Mouse (Mus musculus) hindbrain, embryonic 15.5 days (tissue): ENCODE results near the gene Fzr1. TPM values are rescaled to one million over a fixed set of nuclear protein-coding genes. Genes with fewer than 3 reads are reported as not detected.

ENCODE experiments used
- ATAC-seq: fragments of 200-750 bp; cut with Nextera tagmentation; 2 replicates; pipeline ENCODE4 v1.8.0; 2017; ENCODE audit warnings: low read depth, moderate number of reproducible peaks, moderate TSS enrichment; ENCODE audit not compliant: low FRiP score
- H3K27ac ChIP-seq: fragments of 300-500 bp; sonication (generic); replicated peaks from 2 replicates; pipeline ENCODE4 v1.5.1; 2015; ENCODE audit warnings: mild to moderate bottlenecking, inconsistent platforms
- H3K27me3 ChIP-seq: fragments of 300-500 bp; sonication (generic); 2 replicates; pipeline ENCODE4 v1.6.1; 2015; ENCODE audit warnings: control low read depth, inconsistent platforms
- H3K36me3 ChIP-seq: fragments of 300-500 bp; sonication (generic); 2 replicates; pipeline ENCODE4 v1.6.1; 2015; ENCODE audit warnings: control low read depth, inconsistent platforms
- H3K4me1 ChIP-seq: fragments of 300-500 bp; sonication (generic); replicated peaks from 2 replicates; pipeline ENCODE4 v1.6.1; 2015; ENCODE audit warnings: control low read depth, inconsistent platforms
- H3K4me2 ChIP-seq: fragments of 300-500 bp; sonication (generic); 2 replicates; pipeline ENCODE4 v1.6.1; 2015; ENCODE audit warnings: moderate library complexity, mild to moderate bottlenecking, inconsistent platforms
- H3K4me3 ChIP-seq: fragments of 300-500 bp; sonication (generic); 2 replicates; pipeline ENCODE4 v1.5.1; 2015; ENCODE audit warnings: mild to moderate bottlenecking, inconsistent platforms
- H3K9ac ChIP-seq: fragments of 300-500 bp; sonication (generic); 2 replicates; pipeline ENCODE4 v1.6.1; 2015; ENCODE audit warnings: inconsistent platforms
- H3K9me3 ChIP-seq: fragments of 300-500 bp; sonication (generic); 2 replicates; pipeline ENCODE4 v1.6.1; 2016; ENCODE audit warnings: control low read depth, inconsistent platforms
- WGBS: fragments of 180-500 bp; shearing (Covaris S2); methylation state at CpG from one replicate; pipeline ENCODE4 v1.1.7; 2015; 5-methylcytosine and 5-hydroxymethylcytosine counted together
- polyA plus RNA-seq: library from polyadenylated mRNA; unstranded; fragments of >200 nt; fragmentation: Nextera tagmentation; extraction: Ambion mirVana; gene quantifications from 2 replicates; pipeline ENCODE4 v1.2.1, GENCODE M21; 2015

The Fzr1 gene
- polyA plus RNA-seq, 1 experiment from 2014 or later: 152 TPM

GRCm38 (mm10) chr10:81366477-81367206, 11.7 kb downstream of the Fzr1 start:
- Histone ChIP-seq H3K27me3 (peaks cover 18% of the 10 kb centered on the region), H3K4me3 (no peak overlapping the region), H3K9me3 (no peaks in the 10 kb centered on the region), H3K27ac (no peak overlapping the region), H3K36me3 (peaks cover 49% of the 10 kb centered on the region), H3K4me1 (peaks cover 25% of the 10 kb centered on the region), H3K9ac (no peak overlapping the region), H3K4me2 (no peak overlapping the region)
- ATAC-seq: no peak
- WGBS: 78% methylated on average over 6 of the region's 6 CpGs

GRCm38 (mm10) chr10:81365672-81366476, 12.4 kb downstream of the Fzr1 start, which contains the start of gene 4930404N11Rik:
Gene 4930404N11Rik (minus strand): TSS chr10:81365816.
- Histone ChIP-seq H3K4me1 (peaks cover 25% of the 10 kb centered on the region), H3K9ac (no peak within 1 kb of the TSS)

GRCm38 (mm10) chr10:81365073-81365472, 13.2 kb downstream of the Fzr1 start:
- WGBS: 44% methylated on average over 4 of the region's 4 CpGs

More at GRCm38 (mm10) chr10:81365672-81366476, 12.4 kb downstream of the Fzr1 start, which contains the start of gene 4930404N11Rik:
- no peak for ATAC-seq
- Histone ChIP-seq H3K27me3 (peaks cover 18% of the 10 kb centered on the region), H3K4me2 (peak within 1 kb of the TSS; percentile 50), H3K27ac (no peak within 1 kb of the TSS), H3K36me3 (peaks cover 44% of the 10 kb centered on the region), H3K9me3 (no peaks in the 10 kb centered on the region), H3K4me3 (peak within 1 kb of the TSS; percentile 21; the same call in 1 of the 2 replicates)
- whole genome bisulfite sequencing: 16% methylated on average over 12 of the region's 12 CpGs

GRCm38 (mm10) chr10:81364666-81365065, 13.7 kb downstream of the Fzr1 start:
- peaks cover 32% of the 10 kb centered on the region for H3K36me3 ChIP-seq
- no peak overlapping the region for H3K9ac ChIP-seq
- peaks cover 29% of the 10 kb centered on the region for H3K4me1 ChIP-seq
- peak overlapping the region; percentile 21; the same call in 1 of the 2 replicates for H3K4me3 ChIP-seq
- H3K27ac ChIP-seq: no peak overlapping the region
- ATAC-seq: 0 out of 2 replicates have a peak, but pooled peaks have one; percentile 8
- peaks cover 18% of the 10 kb centered on the region for H3K27me3 ChIP-seq
- no peaks in the 10 kb centered on the region for H3K9me3 ChIP-seq
- peak overlapping the region; percentile 50 for H3K4me2 ChIP-seq
- WGBS: 13% methylated on average over 26 of the region's 28 CpGs

More at GRCm38 (mm10) chr10:81365073-81365472, 13.2 kb downstream of the Fzr1 start:
- no peak overlapping the region for H3K27ac ChIP-seq
- H3K9me3 ChIP-seq: no peaks in the 10 kb centered on the region
- no peak overlapping the region for H3K4me2 ChIP-seq
- H3K9ac ChIP-seq: no peak overlapping the region
- H3K4me1 ChIP-seq: peaks cover 25% of the 10 kb centered on the region
- ATAC-seq: 0 out of 2 replicates have a peak, but pooled peaks have one; percentile 5
- H3K27me3 ChIP-seq: peaks cover 18% of the 10 kb centered on the region
- H3K36me3 ChIP-seq: peaks cover 36% of the 10 kb centered on the region
- no peak overlapping the region for H3K4me3 ChIP-seq

GRCm38 (mm10) chr10:81363436-81364346, 14.6 kb downstream of the Fzr1 start:
- peaks cover 23% of the 10 kb centered on the region for H3K36me3 ChIP-seq
- 12% methylated on average over 54 of the region's 54 CpGs for WGBS
- peaks cover 18% of the 10 kb centered on the region for H3K27me3 ChIP-seq
- H3K9me3 ChIP-seq: no peaks in the 10 kb centered on the region
- no peak overlapping the region for H3K27ac ChIP-seq
- H3K4me3 ChIP-seq: peak overlapping the region; percentile 21
- 0 out of 2 replicates have a peak overlapping the region, but pooled peaks have one; percentile 19 for H3K9ac ChIP-seq
- peak overlapping the region; percentile 50 for H3K4me2 ChIP-seq
- peaks cover 38% of the 10 kb centered on the region for H3K4me1 ChIP-seq
- ATAC-seq: no peak

GRCm38 (mm10) chr10:81362336-81362949, 15.9 kb downstream of the Fzr1 start:
- ATAC-seq: no peak
- 77% methylated on average over 12 of the region's 12 CpGs for WGBS

GRCm38 (mm10) chr10:81360721-81361120, 17.6 kb downstream of the Fzr1 start:
- no peak overlapping the region for H3K4me3 ChIP-seq
- H3K9me3 ChIP-seq: no peaks in the 10 kb centered on the region
- H3K4me1 ChIP-seq: peaks cover 50% of the 10 kb centered on the region
- H3K9ac ChIP-seq: no peak overlapping the region
- ATAC-seq: no peak
- H3K36me3 ChIP-seq: no peaks in the 10 kb centered on the region; the same call in none of the 2 replicates
- H3K27me3 ChIP-seq: peaks cover 18% of the 10 kb centered on the region
- WGBS: 76% methylated on average over 8 of the region's 8 CpGs
- no peak overlapping the region for H3K4me2 ChIP-seq
- H3K27ac ChIP-seq: no peak overlapping the region

More at GRCm38 (mm10) chr10:81362336-81362949, 15.9 kb downstream of the Fzr1 start:
- Histone ChIP-seq H3K9me3 (no peaks in the 10 kb centered on the region), H3K9ac (no peak overlapping the region), H3K27ac (no peak overlapping the region), H3K27me3 (peaks cover 18% of the 10 kb centered on the region), H3K36me3 (peaks cover 11% of the 10 kb centered on the region), H3K4me2 (no peak overlapping the region), H3K4me1 (peaks cover 47% of the 10 kb centered on the region), H3K4me3 (no peak overlapping the region)

- no peaks in the 10 kb centered on the region; the same call in none of the 2 replicates for H3K36me3 ChIP-seq
- no peaks in the 10 kb centered on the region for H3K9me3 ChIP-seq
- peak overlapping the region; percentile 92; the same call in 1 of the 2 replicates for H3K4me3 ChIP-seq
- WGBS: 37% methylated on average over 1 of the region's 1 CpGs
- H3K9ac ChIP-seq: no peak overlapping the region; the same call in 1 of the 2 replicates
- peaks cover 15% of the 10 kb centered on the region for H3K27me3 ChIP-seq
- H3K27ac ChIP-seq: no peak overlapping the region
- no peak for ATAC-seq
- H3K4me1 ChIP-seq: peaks cover 33% of the 10 kb centered on the region
- peak overlapping the region; percentile 83 for H3K4me2 ChIP-seq
Measured at GRCm38 (mm10) chr10:81358841-81359240, 19.5 kb downstream of the Fzr1 start.

- Histone ChIP-seq H3K4me3 (peak overlapping the region; percentile 92), H3K4me1 (peaks cover 27% of the 10 kb centered on the region), H3K27me3 (peaks cover 9% of the 10 kb centered on the region), H3K36me3 (no peaks in the 10 kb centered on the region; the same call in none of the 2 replicates), H3K4me2 (peak overlapping the region; percentile 83), H3K9me3 (no peaks in the 10 kb centered on the region), H3K9ac (peak overlapping the region; percentile 66), H3K27ac (no peak overlapping the region)
- ATAC-seq: no peak
- 29% methylated on average over 4 of the region's 4 CpGs for WGBS
Measured at GRCm38 (mm10) chr10:81358209-81358608, 20.1 kb downstream of the Fzr1 start.

- peak within 1 kb of the TSS; percentile 83 for H3K4me2 ChIP-seq
- H3K4me1 ChIP-seq: peaks cover 27% of the 10 kb centered on the region
- WGBS: 2% methylated on average over 64 of the region's 79 CpGs
- H3K27me3 ChIP-seq: no peaks in the 10 kb centered on the region
- H3K27ac ChIP-seq: no peak within 1 kb of the TSS; the same call in 1 of the 2 replicates
- no peaks in the 10 kb centered on the region for H3K9me3 ChIP-seq
- H3K36me3 ChIP-seq: no peaks in the 10 kb centered on the region
- ATAC-seq: peak; percentile 91
- H3K4me3 ChIP-seq: peak within 1 kb of the TSS; percentile 92
- peak within 1 kb of the TSS; percentile 66 for H3K9ac ChIP-seq
Measured at GRCm38 (mm10) chr10:81356991-81357844, 21.1 kb downstream of the Fzr1 start, which contains the start of gene Mfsd12. Gene Mfsd12 (plus strand): TSS chr10:81357491.
